Mouse (Mus musculus): Measurements from ENCODE around the gene Mcub.

- TF ChIP-seq CTCF (IDR thresholded peaks at IDR 0.05; ENCODE audit: low read depth) (no peak), EP300 (optimal IDR thresholded peaks at IDR 0.05) (no peak)
These were observed 29.2 kb downstream of the Mcub start for GRCm38 (mm10) chr3:129940780-129941179.

All from stomach, postnatal 0 days (tissue).